Mouse (Mus musculus) neural tube, embryonic 15.5 days (tissue): ENCODE measurements around the gene Psmb7. TPM values are rescaled to one million over a fixed set of nuclear protein-coding genes. Genes with fewer than 3 reads are reported as not detected.

Source experiments
- ATAC-seq: fragments of 200-750 bp; cut with Nextera tagmentation; 2 replicates; pipeline ENCODE4 v1.8.0; 2017; ENCODE audit warnings: mild to moderate bottlenecking, moderate TSS enrichment, moderate library complexity; ENCODE audit not compliant: low FRiP score
- H3K27ac ChIP-seq: fragments of 300-500 bp; sonication (generic); replicated peaks from 2 replicates; pipeline ENCODE4 v1.5.1; 2015; ENCODE audit warnings: mild to moderate bottlenecking, inconsistent platforms
- H3K27me3 ChIP-seq: fragments of 300-500 bp; sonication (generic); replicated peaks from 2 replicates; pipeline ENCODE4 v1.6.1; 2015; ENCODE audit warnings: inconsistent platforms
- H3K36me3 ChIP-seq: fragments of 300-500 bp; sonication (generic); 2 replicates; pipeline ENCODE4 v1.6.1; 2015; ENCODE audit warnings: inconsistent platforms
- H3K4me1 ChIP-seq: fragments of 300-500 bp; sonication (generic); 2 replicates; pipeline ENCODE4 v1.6.1; 2015; ENCODE audit warnings: inconsistent platforms
- H3K4me2 ChIP-seq: fragments of 300-500 bp; sonication (generic); 2 replicates; pipeline ENCODE4 v1.6.1; 2015; ENCODE audit warnings: inconsistent platforms, mild to moderate bottlenecking, moderate library complexity
- H3K4me3 ChIP-seq: fragments of 300-500 bp; sonication (generic); replicated peaks from 2 replicates; pipeline ENCODE4 v1.5.1; 2015; ENCODE audit warnings: mild to moderate bottlenecking, inconsistent platforms
- H3K9ac ChIP-seq: fragments of 300-500 bp; sonication (generic); replicated peaks from 2 replicates; pipeline ENCODE4 v1.6.1; 2015; ENCODE audit warnings: mild to moderate bottlenecking, inconsistent platforms
- H3K9me3 ChIP-seq: fragments of 300-500 bp; sonication (generic); replicated peaks from 2 replicates; pipeline ENCODE4 v1.6.1; 2016; ENCODE audit warnings: inconsistent platforms
- WGBS: fragments of 180-500 bp; shearing (Covaris S2); methylation state at CpG from one replicate; pipeline ENCODE4 v1.1.7; 2015; ENCODE audit warnings: mixed read lengths; 5-methylcytosine and 5-hydroxymethylcytosine counted together
- polyA plus RNA-seq: library from polyadenylated mRNA; unstranded; fragments of >200 nt; fragmentation: Nextera tagmentation; extraction: Ambion mirVana; gene quantifications from 2 replicates; pipeline ENCODE4 v1.2.1, GENCODE M21; 2015

Gene Psmb7
- polyA plus RNA-seq, 1 experiment from 2014 or later = 283 TPM

DNA sequence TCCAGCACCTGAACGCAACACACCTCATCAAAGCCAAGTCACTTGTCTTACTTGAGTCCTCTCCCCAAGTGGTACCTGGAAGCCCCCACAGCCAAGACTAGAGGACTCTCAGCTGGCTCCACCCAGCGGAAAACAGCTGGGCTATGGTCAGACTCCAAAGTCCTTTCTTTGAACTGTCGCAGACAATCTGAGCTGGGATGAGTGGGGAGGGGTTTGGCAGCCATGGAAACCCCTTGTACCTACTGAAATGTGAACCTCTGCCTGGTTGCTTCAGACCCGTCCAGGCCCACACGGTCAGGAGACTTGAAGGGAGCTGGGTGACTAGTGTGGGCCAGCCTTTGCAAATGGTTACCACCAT lies 58.5 kb downstream of the Psmb7 start:
- Histone ChIP-seq H3K4me3 (no peak overlapping the region), H3K36me3 (peaks cover 34% of the 10 kb centered on the region), H3K4me2 (no peak overlapping the region), H3K9ac (no peak overlapping the region), H3K4me1 (peaks cover 16% of the 10 kb centered on the region), H3K9me3 (no peaks in the 10 kb centered on the region), H3K27ac (no peak overlapping the region), H3K27me3 (no peaks in the 10 kb centered on the region)
- WGBS = 35% methylated on average over 5 of the region's 5 CpGs
- ATAC-seq = no peak

DNA sequence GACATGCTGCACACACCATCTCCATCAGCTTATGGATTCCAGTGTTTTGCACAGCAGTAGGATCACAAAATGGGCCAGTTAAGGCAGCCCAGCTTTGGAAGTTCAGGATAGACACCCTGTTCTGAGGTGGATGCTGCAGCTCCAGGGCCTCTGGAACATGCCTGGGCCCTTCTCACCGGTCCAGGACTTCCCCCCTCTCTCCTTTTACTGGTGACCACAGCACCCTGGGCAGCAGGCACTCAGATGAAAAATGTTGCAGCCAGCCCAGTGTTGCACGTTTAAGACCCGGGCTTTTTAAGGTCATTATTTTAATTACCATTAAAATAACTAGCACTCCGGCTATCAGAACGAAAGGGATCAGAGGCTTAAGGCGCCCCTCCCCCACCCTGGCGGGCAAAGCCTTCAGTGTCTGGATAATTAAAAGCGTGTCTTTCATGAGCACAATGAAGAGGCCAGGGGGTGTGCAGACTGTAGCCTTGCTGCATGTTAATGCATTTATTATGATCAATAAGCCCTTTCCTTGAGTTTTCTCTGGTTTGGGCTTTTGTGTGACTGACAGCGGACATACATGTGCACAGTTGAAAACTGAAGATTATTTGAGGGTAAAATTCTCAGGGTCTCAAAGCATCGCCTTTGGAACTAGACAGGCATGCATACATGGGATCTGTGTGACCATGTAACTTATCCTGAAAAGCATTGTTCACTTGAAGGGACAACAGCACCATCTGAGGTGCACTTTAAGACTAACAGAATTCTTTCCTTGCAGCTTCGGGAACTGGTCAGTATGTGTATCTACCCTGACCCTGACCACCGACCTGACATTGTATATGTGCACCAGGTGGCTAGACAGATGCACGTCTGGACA lies 59.1 kb downstream of the Psmb7 start:
- Histone ChIP-seq H3K27ac (no peak overlapping the region), H3K4me2 (no peak overlapping the region), H3K36me3 (peaks cover 29% of the 10 kb centered on the region), H3K27me3 (no peaks in the 10 kb centered on the region), H3K4me3 (no peak overlapping the region), H3K9ac (no peak overlapping the region), H3K9me3 (no peaks in the 10 kb centered on the region), H3K4me1 (peaks cover 16% of the 10 kb centered on the region)
- no peak for ATAC-seq
- 24% methylated on average over 13 of the region's 13 CpGs for WGBS

DNA sequence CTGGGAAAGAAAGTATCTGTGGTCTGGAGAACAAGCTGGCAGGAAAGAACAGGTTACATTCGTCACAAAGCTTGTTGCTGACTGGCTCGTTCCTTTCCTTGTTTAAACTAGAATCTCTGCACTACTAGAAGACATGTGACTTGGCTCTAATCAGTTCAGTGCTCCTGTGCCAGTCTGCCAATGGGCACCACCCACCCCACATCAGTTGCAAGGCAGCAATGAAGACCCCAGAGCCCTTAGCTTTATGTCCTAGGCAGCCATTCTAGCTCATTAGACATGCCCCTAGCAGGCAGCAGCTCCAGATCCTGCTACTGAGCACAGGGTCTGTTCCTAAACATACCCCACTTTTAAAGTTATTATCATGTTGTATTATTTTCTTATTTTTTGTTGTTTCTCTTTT lies 59.9 kb downstream of the Psmb7 start:
- 56% methylated on average over 2 of the region's 2 CpGs for WGBS
- Histone ChIP-seq H3K36me3 (peaks cover 23% of the 10 kb centered on the region), H3K9ac (no peak overlapping the region), H3K4me2 (no peak overlapping the region), H3K27ac (no peak overlapping the region), H3K4me3 (no peak overlapping the region), H3K27me3 (no peaks in the 10 kb centered on the region), H3K4me1 (peaks cover 24% of the 10 kb centered on the region), H3K9me3 (no peaks in the 10 kb centered on the region)
- ATAC-seq = no peak

DNA sequence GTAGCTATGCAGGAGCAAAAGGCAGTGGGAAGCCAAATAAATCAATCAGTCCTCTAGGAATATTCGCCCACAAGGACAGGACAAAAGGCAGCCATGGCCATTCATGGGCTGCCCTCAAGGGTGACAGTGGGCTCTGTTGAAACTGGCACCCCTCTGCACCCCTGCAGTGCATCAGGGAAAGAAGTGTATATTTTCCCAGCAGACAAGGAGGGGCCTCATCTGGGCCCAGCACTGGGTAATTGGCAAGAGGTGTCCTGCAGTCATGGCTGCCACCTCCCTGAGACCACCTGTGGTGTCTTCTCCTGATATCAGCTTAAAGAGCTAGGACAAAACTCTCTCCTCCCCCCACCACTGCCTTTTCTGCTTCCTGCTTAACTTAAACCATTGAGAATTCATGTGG lies 64.4 kb downstream of the Psmb7 start:
- peak overlapping the region; percentile 68 for H3K27ac ChIP-seq
- H3K4me1 ChIP-seq = peaks cover 25% of the 10 kb centered on the region
- H3K27me3 ChIP-seq = no peaks in the 10 kb centered on the region
- no peak for ATAC-seq
- H3K9me3 ChIP-seq = no peaks in the 10 kb centered on the region
- H3K4me2 ChIP-seq = no peak overlapping the region
- H3K4me3 ChIP-seq = no peak overlapping the region
- H3K36me3 ChIP-seq = no peaks in the 10 kb centered on the region
- whole genome bisulfite sequencing = 19% methylated on average over 1 of the region's 1 CpGs
- no peak overlapping the region for H3K9ac ChIP-seq

DNA sequence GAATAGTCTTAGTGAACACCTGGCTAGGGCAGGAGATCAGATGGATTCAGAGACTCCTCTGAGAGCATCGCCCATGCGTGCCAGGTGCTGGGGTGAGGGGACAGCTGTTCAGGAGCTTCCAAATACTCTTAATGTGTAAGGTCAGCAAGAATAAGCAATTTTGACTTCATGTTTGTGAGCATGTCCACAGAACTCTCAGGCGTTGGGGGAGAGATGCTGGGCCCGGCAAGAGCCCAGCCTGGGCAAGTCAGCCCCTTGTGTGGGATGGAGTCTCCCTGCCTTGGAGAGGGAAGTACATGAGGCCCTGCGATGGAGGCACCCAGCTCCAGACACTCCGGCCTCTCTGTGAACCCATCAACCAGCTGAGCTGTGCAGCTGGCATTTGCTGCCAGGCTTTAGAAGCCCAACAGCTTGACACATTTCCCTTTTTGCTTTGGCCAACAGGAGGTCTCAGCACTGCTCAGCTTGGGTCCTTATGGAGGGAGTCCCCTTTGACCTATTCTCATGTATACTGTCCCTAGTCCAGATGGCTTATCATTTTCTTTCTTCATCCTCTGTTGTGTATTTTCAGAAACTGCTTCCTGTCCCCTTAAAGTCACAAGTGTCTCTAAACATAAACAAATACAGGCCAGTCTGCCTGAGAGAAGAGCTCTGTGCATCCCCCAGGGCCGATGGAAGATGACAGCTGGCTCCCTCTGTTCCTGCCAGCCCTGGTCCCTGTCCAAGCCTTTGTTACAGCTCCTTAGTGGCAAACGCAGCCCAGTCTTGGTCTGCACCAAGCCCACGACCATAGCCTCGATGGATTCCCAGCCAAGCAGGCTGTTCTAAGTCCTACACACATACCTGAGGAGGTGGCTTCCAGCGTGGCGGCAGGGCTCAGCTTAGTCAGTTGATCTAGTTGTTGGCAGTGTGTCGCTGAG lies 65.0 kb downstream of the Psmb7 start:
- Histone ChIP-seq H3K4me3 (no peak overlapping the region), H3K27me3 (no peaks in the 10 kb centered on the region), H3K4me1 (peaks cover 19% of the 10 kb centered on the region), H3K36me3 (no peaks in the 10 kb centered on the region), H3K9ac (no peak overlapping the region), H3K9me3 (no peaks in the 10 kb centered on the region), H3K27ac (peak overlapping the region; percentile 68), H3K4me2 (no peak overlapping the region)
- WGBS = 41% methylated on average over 13 of the region's 13 CpGs
- ATAC-seq = 0 out of 2 replicates have a peak, but pooled peaks have one; percentile 25

DNA sequence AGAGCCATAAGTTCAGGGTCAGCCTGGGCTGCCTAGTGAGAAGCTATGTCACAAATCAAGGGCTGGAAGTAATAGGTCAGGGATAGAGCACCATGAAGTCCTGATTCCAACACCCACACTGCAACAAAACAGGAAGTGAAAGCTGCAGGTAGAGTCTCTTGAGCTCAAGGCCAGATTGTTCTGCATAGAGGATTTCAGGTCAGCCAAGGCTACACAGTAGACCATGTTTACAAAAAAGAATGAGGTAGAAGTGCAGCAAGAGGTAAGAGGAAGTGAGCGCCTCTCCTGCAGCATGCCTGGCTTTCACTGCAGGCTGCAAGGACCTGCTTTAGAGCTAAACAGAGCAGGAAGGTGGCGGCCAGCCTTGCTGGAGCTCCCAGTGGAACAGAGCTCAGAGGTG lies 69.2 kb downstream of the Psmb7 start:
- Histone ChIP-seq H3K36me3 (no peaks in the 10 kb centered on the region), H3K9ac (no peak overlapping the region), H3K27ac (no peak overlapping the region), H3K4me3 (no peak overlapping the region), H3K27me3 (no peaks in the 10 kb centered on the region), H3K9me3 (no peaks in the 10 kb centered on the region), H3K4me1 (peaks cover 26% of the 10 kb centered on the region), H3K4me2 (no peak overlapping the region)
- WGBS = 97% methylated on average over 2 of the region's 2 CpGs
- ATAC-seq = no peak

DNA sequence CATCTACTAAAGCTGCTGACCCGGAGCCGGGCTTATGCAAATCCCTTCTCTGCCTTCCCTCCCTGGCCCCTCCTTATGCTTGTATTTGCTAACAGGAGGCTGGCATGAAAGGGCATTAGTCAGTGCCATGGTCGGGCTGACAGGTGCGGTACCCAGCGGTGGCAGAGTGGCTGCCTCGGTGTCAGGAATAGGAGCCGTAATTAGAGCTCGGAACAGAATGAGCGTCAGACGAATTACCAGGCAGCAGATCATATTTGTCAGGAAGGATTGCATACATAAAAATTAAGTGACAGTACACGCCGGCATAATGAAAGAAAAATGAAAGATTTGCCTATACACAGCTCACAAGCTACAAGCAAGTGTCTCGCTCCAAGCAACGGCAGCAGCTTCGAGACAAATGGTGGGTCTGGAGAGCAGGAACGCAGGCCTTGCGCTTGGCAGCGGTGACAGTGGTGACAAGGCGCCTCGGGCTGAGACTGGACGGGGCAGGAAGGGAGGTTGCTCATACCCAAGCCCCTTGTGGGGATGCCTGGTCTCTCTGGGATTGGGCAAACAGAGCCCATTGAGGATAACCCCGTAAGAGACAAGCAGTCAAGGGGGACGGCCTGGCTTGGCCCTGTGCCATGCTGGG lies 71.8 kb downstream of the Psmb7 start:
- Histone ChIP-seq H3K4me1 (peaks cover 10% of the 10 kb centered on the region), H3K4me3 (no peak overlapping the region), H3K36me3 (no peaks in the 10 kb centered on the region), H3K9ac (no peak overlapping the region), H3K27ac (0 out of 2 replicates have a peak overlapping the region, but pooled peaks have one; percentile 51), H3K4me2 (no peak overlapping the region), H3K27me3 (no peaks in the 10 kb centered on the region), H3K9me3 (no peaks in the 10 kb centered on the region)
- 54% methylated on average over 23 of the region's 23 CpGs for WGBS
- ATAC-seq = peak; percentile 23; the same call in 1 of the 2 replicates

DNA sequence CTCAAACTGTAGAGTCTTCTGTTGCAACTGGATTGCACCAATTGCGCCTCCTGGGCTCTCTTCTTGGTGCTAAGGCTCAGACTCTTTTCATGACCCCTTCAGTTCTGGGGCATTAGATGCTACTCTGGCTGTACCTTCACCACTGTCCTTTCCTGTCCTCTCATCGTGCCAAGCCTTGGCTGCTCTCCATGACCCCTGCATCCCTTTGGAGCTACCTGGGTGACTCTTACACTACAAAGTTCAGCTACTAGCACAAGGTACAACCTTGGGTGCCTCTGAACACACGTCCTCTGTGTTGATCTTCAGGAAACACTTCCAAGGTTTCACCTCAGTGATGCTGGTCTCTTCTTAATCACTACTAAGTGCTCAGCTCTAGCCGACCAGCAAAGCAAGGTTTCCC lies 81.3 kb downstream of the Psmb7 start:
- Histone ChIP-seq H3K36me3 (no peaks in the 10 kb centered on the region), H3K9ac (no peak overlapping the region), H3K27ac (no peak overlapping the region), H3K4me3 (no peak overlapping the region), H3K9me3 (no peaks in the 10 kb centered on the region), H3K4me1 (no peaks in the 10 kb centered on the region), H3K27me3 (no peaks in the 10 kb centered on the region), H3K4me2 (no peak overlapping the region)
- 88% methylated on average over 4 of the region's 4 CpGs for WGBS
- ATAC-seq = no peak

DNA sequence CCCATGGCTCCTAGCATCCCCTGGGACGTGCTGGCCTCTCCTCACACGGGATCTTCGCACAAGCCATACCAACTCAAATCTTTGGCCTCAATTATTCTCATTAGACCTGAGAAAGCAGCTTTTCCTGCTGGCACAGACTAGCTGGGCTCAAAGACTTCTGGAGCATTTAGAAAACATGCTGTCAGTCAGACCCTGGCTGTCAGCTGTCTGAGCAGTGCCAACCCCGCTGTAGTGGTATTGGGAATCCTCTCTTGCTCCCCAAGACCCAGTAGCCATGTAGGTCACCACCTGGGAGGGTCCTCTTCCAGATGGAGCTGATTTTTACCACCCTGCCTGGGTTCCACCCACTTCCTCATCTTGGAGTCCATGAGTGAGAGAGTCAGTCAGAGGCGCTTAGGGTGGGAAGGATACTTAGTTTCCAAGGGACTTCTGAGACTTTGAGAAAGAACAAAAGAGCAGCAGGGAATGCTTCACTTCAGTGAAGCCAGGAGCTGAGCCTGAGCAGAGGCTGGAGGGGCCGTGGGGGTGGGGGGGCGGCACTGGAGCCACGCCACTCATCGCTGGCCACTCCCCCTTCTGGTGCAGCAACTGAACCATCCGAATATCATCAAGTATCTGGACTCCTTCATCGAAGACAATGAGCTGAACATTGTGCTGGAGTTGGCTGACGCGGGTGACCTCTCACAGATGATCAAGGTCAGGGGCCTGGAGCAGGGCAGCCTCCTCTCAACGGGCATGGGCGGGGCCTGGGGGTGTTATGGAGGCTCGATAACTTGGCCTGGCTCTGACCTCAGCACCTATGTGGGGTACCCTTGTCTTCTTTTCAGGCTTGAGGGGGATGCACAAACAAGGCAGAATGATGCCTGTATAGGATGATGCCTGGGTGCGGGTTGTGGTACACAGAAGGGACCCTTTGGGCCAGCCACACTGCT lies 83.3 kb downstream of the Psmb7 start:
- H3K4me2 ChIP-seq = no peak overlapping the region
- no peak overlapping the region for H3K4me3 ChIP-seq
- H3K36me3 ChIP-seq = no peaks in the 10 kb centered on the region
- 62% methylated on average over 17 of the region's 17 CpGs for WGBS
- no peaks in the 10 kb centered on the region for H3K27me3 ChIP-seq
- H3K4me1 ChIP-seq = no peaks in the 10 kb centered on the region
- no peaks in the 10 kb centered on the region for H3K9me3 ChIP-seq
- no peak overlapping the region for H3K27ac ChIP-seq
- ATAC-seq = no peak
- H3K9ac ChIP-seq = no peak overlapping the region

DNA sequence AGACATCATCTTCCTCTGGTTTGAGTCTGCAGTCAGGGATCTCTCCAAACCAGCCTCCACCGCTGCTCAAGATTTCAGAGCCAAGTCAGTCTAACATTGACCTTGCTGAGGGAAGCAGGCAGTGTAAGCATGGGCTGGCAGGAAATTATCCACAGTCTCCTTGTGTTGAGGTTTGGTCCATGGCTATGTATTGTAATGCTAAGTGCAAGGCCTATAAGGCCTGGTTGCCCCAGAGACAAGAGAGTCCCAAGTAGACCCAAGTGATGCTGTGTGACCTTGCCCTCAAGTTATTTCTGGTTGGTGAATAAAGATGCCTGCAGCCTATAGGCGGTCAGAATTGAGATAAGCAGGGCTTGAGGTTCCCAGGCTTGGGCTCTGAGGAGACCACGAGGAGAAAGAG lies 87.2 kb downstream of the Psmb7 start:
- Histone ChIP-seq H3K27ac (no peak overlapping the region), H3K4me3 (no peak overlapping the region), H3K4me2 (no peak overlapping the region), H3K9me3 (no peaks in the 10 kb centered on the region), H3K4me1 (peaks cover 21% of the 10 kb centered on the region), H3K27me3 (no peaks in the 10 kb centered on the region), H3K9ac (no peak overlapping the region), H3K36me3 (no peaks in the 10 kb centered on the region)
- 86% methylated on average over 3 of the region's 3 CpGs for WGBS
- no peak for ATAC-seq

DNA sequence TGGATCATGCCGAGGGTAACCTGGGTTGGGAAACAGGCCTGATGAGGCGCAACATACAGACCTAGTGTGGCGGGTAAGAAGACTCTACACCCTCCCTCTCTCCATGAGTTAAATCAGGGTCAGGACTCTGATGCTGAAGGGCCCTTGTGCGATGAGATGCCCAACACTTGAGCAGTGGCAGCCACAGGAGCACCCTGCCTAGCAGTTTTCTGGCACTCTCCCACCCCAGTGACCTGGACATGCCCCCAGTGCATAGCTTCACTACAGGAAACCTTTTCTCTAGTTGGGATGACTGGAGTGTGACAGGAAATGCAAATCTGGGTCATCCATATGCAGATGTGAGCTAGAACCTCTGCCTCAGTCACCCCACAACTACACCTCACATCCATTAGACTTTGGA lies 88.2 kb downstream of the Psmb7 start:
- H3K9me3 ChIP-seq = no peaks in the 10 kb centered on the region
- H3K4me1 ChIP-seq = peaks cover 22% of the 10 kb centered on the region
- H3K27me3 ChIP-seq = no peaks in the 10 kb centered on the region
- WGBS = 96% methylated on average over 4 of the region's 4 CpGs
- H3K9ac ChIP-seq = no peak overlapping the region
- no peaks in the 10 kb centered on the region for H3K36me3 ChIP-seq
- ATAC-seq = no peak
- H3K4me2 ChIP-seq = no peak overlapping the region
- H3K4me3 ChIP-seq = no peak overlapping the region
- H3K27ac ChIP-seq = no peak overlapping the region
